Mouse (Mus musculus) heart, embryonic 13.5 days (tissue): ENCODE data around the gene Chn1. TPM values are rescaled to one million over a fixed set of nuclear protein-coding genes. Genes with fewer than 3 reads are reported as not detected.
"Not testable (repeated sequence)": the region's sequence is repeated elsewhere in the genome, so short reads cannot be mapped to it uniquely, and the experiment has no call there.

Experiments
- ATAC-seq: fragments of 200-750 bp; cut with Nextera tagmentation; 2 replicates; pipeline ENCODE4 v1.8.0; 2017; ENCODE audit warnings: moderate TSS enrichment; ENCODE audit not compliant: insufficient number of reproducible peaks, low FRiP score, low TSS enrichment; ENCODE audit errors: extremely low read depth
- H3K27ac ChIP-seq: fragments of 300-500 bp; sonication (generic); replicated peaks from 2 replicates; pipeline ENCODE4 v1.5.1; 2015; ENCODE audit warnings: moderate library complexity, mild to moderate bottlenecking, inconsistent platforms
- H3K27me3 ChIP-seq: fragments of 300-500 bp; sonication (generic); replicated peaks from 2 replicates; pipeline ENCODE4 v1.6.1; 2015; ENCODE audit warnings: mild to moderate bottlenecking, inconsistent platforms
- H3K36me3 ChIP-seq: fragments of 300-500 bp; sonication (generic); 2 replicates; pipeline ENCODE4 v1.6.1; 2015; ENCODE audit warnings: mild to moderate bottlenecking, inconsistent platforms
- H3K4me1 ChIP-seq: fragments of 300-500 bp; sonication (generic); 2 replicates; pipeline ENCODE4 v1.6.1; 2015; ENCODE audit warnings: inconsistent platforms
- H3K4me2 ChIP-seq: fragments of 300-500 bp; sonication (generic); 2 replicates; pipeline ENCODE4 v1.6.1; 2015; ENCODE audit warnings: inconsistent platforms, mild to moderate bottlenecking, moderate library complexity
- H3K4me3 ChIP-seq: fragments of 300-500 bp; sonication (generic); 2 replicates; pipeline ENCODE4 v1.5.1; 2015; ENCODE audit warnings: moderate library complexity, mild to moderate bottlenecking, inconsistent platforms
- H3K9ac ChIP-seq: fragments of 300-500 bp; sonication (generic); 2 replicates; pipeline ENCODE4 v1.6.1; 2015; ENCODE audit warnings: inconsistent platforms, mild to moderate bottlenecking, moderate library complexity
- H3K9me3 ChIP-seq: fragments of 300-500 bp; sonication (generic); 2 replicates; pipeline ENCODE4 v1.6.1; 2016; ENCODE audit warnings: inconsistent platforms
- WGBS: fragments of 180-500 bp; shearing (Covaris S2); methylation state at CpG from one replicate; pipeline ENCODE4 v1.1.7; 2015; ENCODE audit warnings: mixed read lengths; 5-methylcytosine and 5-hydroxymethylcytosine counted together
- polyA plus RNA-seq: library from polyadenylated mRNA; unstranded; fragments of >200 nt; fragmentation: Nextera tagmentation; extraction: Ambion mirVana; gene quantifications from 2 replicates; pipeline ENCODE4 v1.2.1, GENCODE M21; 2015

Gene Chn1
- polyA plus RNA-seq = 16.7 and 17.3 TPM in 2 replicates

GRCm38 (mm10) chr2:73774786-73775682, at the start of gene Chn1:
Gene Chn1 (minus strand): TSS chr2:73775346.
- peak within 1 kb of the TSS; percentile 94 for H3K9ac ChIP-seq
- H3K4me1 ChIP-seq = peaks cover 40% of the 10 kb centered on the region
- peaks cover 5% of the 10 kb centered on the region; the same call in 1 of the 2 replicates for H3K27me3 ChIP-seq
- peak within 1 kb of the TSS; percentile 85 for H3K4me2 ChIP-seq
- peak within 1 kb of the TSS; percentile 66 for H3K27ac ChIP-seq
- no peaks in the 10 kb centered on the region for H3K36me3 ChIP-seq
- H3K4me3 ChIP-seq = peak within 1 kb of the TSS; percentile 82
- no peaks in the 10 kb centered on the region for H3K9me3 ChIP-seq
- under 1% methylated on average over 80 of the region's 131 CpGs for WGBS
- ATAC-seq = peak; percentile 80

GRCm38 (mm10) chr2:73818742-73819141, 43.6 kb upstream of the Chn1 start:
- Histone ChIP-seq H3K27ac (peak overlapping the region; percentile 46; the same call in 1 of the 2 replicates), H3K4me1 (peaks cover 20% of the 10 kb centered on the region), H3K4me2 (no peak overlapping the region), H3K27me3 (no peaks in the 10 kb centered on the region), H3K9ac (no peak overlapping the region), H3K4me3 (no peak overlapping the region), H3K9me3 (no peaks in the 10 kb centered on the region), H3K36me3 (peaks cover 47% of the 10 kb centered on the region)
- no peak; the same call in 1 of the 2 replicates for ATAC-seq
- WGBS = 25% methylated on average over 4 of the region's 4 CpGs

GRCm38 (mm10) chr2:73807609-73808008, 32.5 kb upstream of the Chn1 start:
- Histone ChIP-seq H3K9ac (no peak overlapping the region), H3K9me3 (no peaks in the 10 kb centered on the region), H3K27me3 (no peaks in the 10 kb centered on the region), H3K4me3 (no peak overlapping the region), H3K27ac (no peak overlapping the region), H3K4me2 (no peak overlapping the region), H3K4me1 (no peaks in the 10 kb centered on the region), H3K36me3 (no peaks in the 10 kb centered on the region)
- WGBS = 81% methylated on average over 8 of the region's 8 CpGs
- ATAC-seq = no peak

GRCm38 (mm10) chr2:73800127-73800526, 25.0 kb upstream of the Chn1 start:
- WGBS = 80% methylated on average over 9 of the region's 9 CpGs
- H3K4me1 ChIP-seq, H3K4me3 ChIP-seq, H3K9me3 ChIP-seq, H3K9ac ChIP-seq, H3K36me3 ChIP-seq, ATAC-seq, H3K4me2 ChIP-seq, H3K27ac ChIP-seq, H3K27me3 ChIP-seq: not testable (repeated sequence)

- Histone ChIP-seq H3K27me3 (no peaks in the 10 kb centered on the region), H3K9ac (no peak overlapping the region), H3K4me1 (no peaks in the 10 kb centered on the region), H3K36me3 (no peaks in the 10 kb centered on the region), H3K9me3 (no peaks in the 10 kb centered on the region; the same call in 1 of the 2 replicates), H3K4me2 (no peak overlapping the region), H3K27ac (no peak overlapping the region), H3K4me3 (no peak overlapping the region)
- ATAC-seq = no peak
- WGBS = 58% methylated on average over 5 of the region's 5 CpGs
Observed at GRCm38 (mm10) chr2:73798786-73799185, 23.6 kb upstream of the Chn1 start.

- H3K9ac ChIP-seq = no peak overlapping the region
- no peak overlapping the region for H3K27ac ChIP-seq
- H3K9me3 ChIP-seq = no peaks in the 10 kb centered on the region; the same call in 1 of the 2 replicates
- no peak for ATAC-seq
- no peak overlapping the region for H3K4me2 ChIP-seq
- H3K36me3 ChIP-seq = no peaks in the 10 kb centered on the region
- no peak overlapping the region for H3K4me3 ChIP-seq
- no peaks in the 10 kb centered on the region for H3K4me1 ChIP-seq
- WGBS = 35% methylated on average over 4 of the region's 4 CpGs
- H3K27me3 ChIP-seq = no peaks in the 10 kb centered on the region
Observed at GRCm38 (mm10) chr2:73798136-73798535, 23.0 kb upstream of the Chn1 start.

GRCm38 (mm10) chr2:73791846-73792630, 16.9 kb upstream of the Chn1 start:
- H3K27ac ChIP-seq = no peak overlapping the region
- peaks cover 7% of the 10 kb centered on the region; the same call in 1 of the 2 replicates for H3K27me3 ChIP-seq
- H3K9me3 ChIP-seq = no peaks in the 10 kb centered on the region
- H3K4me1 ChIP-seq = 0 out of 2 replicates have a peak, but pooled peaks cover 7% of the 10 kb centered on the region
- H3K4me2 ChIP-seq = peak overlapping the region; percentile 47
- no peak overlapping the region for H3K4me3 ChIP-seq
- no peak overlapping the region for H3K9ac ChIP-seq
- 48% methylated on average over 19 of the region's 19 CpGs for WGBS
- H3K36me3 ChIP-seq = no peaks in the 10 kb centered on the region
- ATAC-seq = no peak

GRCm38 (mm10) chr2:73790332-73790731, 15.2 kb upstream of the Chn1 start:
- H3K4me3 ChIP-seq = no peak overlapping the region
- no peaks in the 10 kb centered on the region for H3K9me3 ChIP-seq
- H3K9ac ChIP-seq = no peak overlapping the region
- peaks cover 7% of the 10 kb centered on the region; the same call in 1 of the 2 replicates for H3K27me3 ChIP-seq
- WGBS = 69% methylated on average over 2 of the region's 2 CpGs
- ATAC-seq = no peak
- no peaks in the 10 kb centered on the region for H3K36me3 ChIP-seq
- H3K4me2 ChIP-seq = no peak overlapping the region
- H3K4me1 ChIP-seq = 0 out of 2 replicates have a peak, but pooled peaks cover 7% of the 10 kb centered on the region
- no peak overlapping the region for H3K27ac ChIP-seq

GRCm38 (mm10) chr2:73788395-73788794, 13.2 kb upstream of the Chn1 start:
- peaks cover 8% of the 10 kb centered on the region for H3K4me1 ChIP-seq
- no peak overlapping the region for H3K4me3 ChIP-seq
- H3K9me3 ChIP-seq = peaks cover 5% of the 10 kb centered on the region; the same call in 1 of the 2 replicates
- H3K9ac ChIP-seq = no peak overlapping the region
- whole genome bisulfite sequencing = 74% methylated on average over 6 of the region's 6 CpGs
- H3K27me3 ChIP-seq = peaks cover 7% of the 10 kb centered on the region; the same call in 1 of the 2 replicates
- ATAC-seq = no peak
- no peak overlapping the region for H3K27ac ChIP-seq
- H3K4me2 ChIP-seq = no peak overlapping the region
- H3K36me3 ChIP-seq = no peaks in the 10 kb centered on the region

GRCm38 (mm10) chr2:73782371-73782905, 7.3 kb upstream of the Chn1 start:
- peak overlapping the region; percentile 52; the same call in 1 of the 2 replicates for H3K9ac ChIP-seq
- H3K27me3 ChIP-seq = peaks cover 2% of the 10 kb centered on the region; the same call in 1 of the 2 replicates
- peak overlapping the region; percentile 56 for H3K4me2 ChIP-seq
- H3K9me3 ChIP-seq = peaks cover 5% of the 10 kb centered on the region; the same call in 1 of the 2 replicates
- ATAC-seq = peak; percentile 61; the same call in 1 of the 2 replicates
- H3K36me3 ChIP-seq = no peaks in the 10 kb centered on the region
- 15% methylated on average over 9 of the region's 9 CpGs for WGBS
- peaks cover 40% of the 10 kb centered on the region for H3K4me1 ChIP-seq
- peak overlapping the region; percentile 76 for H3K27ac ChIP-seq
- 0 out of 2 replicates have a peak overlapping the region, but pooled peaks have one; percentile 4 for H3K4me3 ChIP-seq
